Mouse (Mus musculus) limb, embryonic 12.5 days (tissue): ENCODE measurements at regions not wholly inside any gene's neighbourhood (a gene's known extent, or its start where the extent isn't known, plus 50 kb on each side); places are given as distances from the start of the nearest gene placed in this dataset.

ENCODE experiments used
- ATAC-seq: fragments of 200-750 bp; cut with Nextera tagmentation; 2 replicates; pipeline ENCODE4 v1.8.0; 2017; ENCODE audit warnings: low read depth, moderate TSS enrichment; ENCODE audit not compliant: insufficient number of reproducible peaks, insufficient read depth, low FRiP score, low TSS enrichment
- H3K27ac ChIP-seq: fragments of 300-500 bp; sonication (generic); 2 replicates; pipeline ENCODE4 v1.5.1; 2016; ENCODE audit warnings: mild to moderate bottlenecking, moderate library complexity
- H3K27me3 ChIP-seq: fragments of 300-500 bp; sonication (generic); 2 replicates; pipeline ENCODE4 v1.6.1; 2016; ENCODE audit warnings: mild to moderate bottlenecking, moderate library complexity
- H3K36me3 ChIP-seq: fragments of 300-500 bp; sonication (generic); 2 replicates; pipeline ENCODE4 v1.6.1; 2016; ENCODE audit warnings: mild to moderate bottlenecking, moderate library complexity
- H3K4me1 ChIP-seq: fragments of 300-500 bp; sonication (generic); replicated peaks from 2 replicates; pipeline ENCODE4 v1.6.1; 2016
- H3K4me2 ChIP-seq: fragments of 300-500 bp; sonication (generic); 2 replicates; pipeline ENCODE4 v1.6.1; 2016; ENCODE audit warnings: mild to moderate bottlenecking, moderate library complexity
- H3K4me3 ChIP-seq: fragments of 300-500 bp; sonication (generic); replicated peaks from 2 replicates; pipeline ENCODE4 v1.5.1; 2016; ENCODE audit warnings: mild to moderate bottlenecking
- H3K9ac ChIP-seq: fragments of 300-500 bp; sonication (generic); replicated peaks from 2 replicates; pipeline ENCODE4 v1.6.1; 2016; ENCODE audit warnings: mild to moderate bottlenecking, moderate library complexity
- H3K9me3 ChIP-seq: fragments of 300-500 bp; sonication (generic); 2 replicates; pipeline ENCODE4 v1.6.1; 2016; ENCODE audit warnings: mild to moderate bottlenecking, moderate library complexity
- WGBS: fragments of 180-500 bp; shearing (Covaris S2); methylation state at CpG from one replicate; pipeline ENCODE4 v1.1.7; 2016; 5-methylcytosine and 5-hydroxymethylcytosine counted together

DNA sequence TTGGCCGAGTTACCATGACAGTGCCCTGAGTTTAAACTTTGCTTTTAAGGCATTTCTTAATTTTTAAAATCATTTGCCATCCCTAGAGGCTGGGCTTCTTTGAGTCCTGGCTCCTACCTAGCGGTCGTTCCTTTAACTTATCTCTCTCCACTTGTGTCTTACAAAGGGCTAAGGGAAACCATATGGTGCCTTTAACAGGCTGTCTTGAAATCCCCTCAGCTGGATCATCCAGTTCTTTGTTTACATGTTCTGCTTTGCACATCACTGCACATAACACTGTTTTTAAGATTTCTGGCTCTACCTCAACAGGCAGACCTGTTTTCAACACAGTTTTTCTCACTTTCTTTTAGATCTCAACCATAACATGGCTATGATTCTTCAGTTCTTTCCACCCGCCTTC, 50.4 kb upstream of the Hspb3 start:
- Histone ChIP-seq H3K36me3 (no peaks in the 10 kb centered on the region), H3K9ac (no peak overlapping the region), H3K27me3 (no peaks in the 10 kb centered on the region), H3K4me1 (no peaks in the 10 kb centered on the region), H3K4me2 (no peak overlapping the region), H3K9me3 (peaks cover 4% of the 10 kb centered on the region; the same call in 1 of the 2 replicates), H3K27ac (no peak overlapping the region), H3K4me3 (no peak overlapping the region)
- WGBS, result 55% methylated on average over 4 of the region's 4 CpGs
- no peak for ATAC-seq
